Mouse (Mus musculus) G1E (cell line): ENCODE results near the gene Fstl4.

Source experiments
- CTCF ChIP-seq: IDR thresholded peaks from 2 replicates; pipeline ENCODE4 v1.5.1; 2012; ENCODE audit warnings: low read depth, low read length, inconsistent platforms, mixed read lengths
- GATA1 ChIP-seq: IDR thresholded peaks from 2 replicates; pipeline ENCODE4 v1.6.1; 2012; ENCODE audit warnings: borderline replicate concordance, low read length, inconsistent platforms, mixed read lengths
- GATA2 ChIP-seq: IDR thresholded peaks from 2 replicates; pipeline ENCODE4 v1.6.1; 2012; ENCODE audit warnings: low read depth, low read length, inconsistent platforms, borderline replicate concordance
- POLR2AphosphoS5 ChIP-seq: IDR thresholded peaks from 2 replicates; pipeline ENCODE4 v1.6.1; 2012; ENCODE audit warnings: low read depth, low read length, inconsistent platforms; ENCODE audit not compliant: insufficient replicate concordance
- TAL1 ChIP-seq: conservative IDR thresholded peaks from 2 replicates; pipeline ENCODE4 v1.6.1; 2012; ENCODE audit warnings: low read depth, low read length, inconsistent platforms, mixed read lengths

GRCm38 (mm10) chr11:53210876-53211275 lies 446.4 kb downstream of the Fstl4 start:
- TF ChIP-seq TAL1 = no peak
- TF ChIP-seq CTCF = no peak
- TF ChIP-seq GATA1 = no peak
- no peak for TF ChIP-seq POLR2AphosphoS5
- no peak for TF ChIP-seq GATA2
